Mouse (Mus musculus): ENCODE results near the gene Gm10160.

Gene Gm10160

DNA sequence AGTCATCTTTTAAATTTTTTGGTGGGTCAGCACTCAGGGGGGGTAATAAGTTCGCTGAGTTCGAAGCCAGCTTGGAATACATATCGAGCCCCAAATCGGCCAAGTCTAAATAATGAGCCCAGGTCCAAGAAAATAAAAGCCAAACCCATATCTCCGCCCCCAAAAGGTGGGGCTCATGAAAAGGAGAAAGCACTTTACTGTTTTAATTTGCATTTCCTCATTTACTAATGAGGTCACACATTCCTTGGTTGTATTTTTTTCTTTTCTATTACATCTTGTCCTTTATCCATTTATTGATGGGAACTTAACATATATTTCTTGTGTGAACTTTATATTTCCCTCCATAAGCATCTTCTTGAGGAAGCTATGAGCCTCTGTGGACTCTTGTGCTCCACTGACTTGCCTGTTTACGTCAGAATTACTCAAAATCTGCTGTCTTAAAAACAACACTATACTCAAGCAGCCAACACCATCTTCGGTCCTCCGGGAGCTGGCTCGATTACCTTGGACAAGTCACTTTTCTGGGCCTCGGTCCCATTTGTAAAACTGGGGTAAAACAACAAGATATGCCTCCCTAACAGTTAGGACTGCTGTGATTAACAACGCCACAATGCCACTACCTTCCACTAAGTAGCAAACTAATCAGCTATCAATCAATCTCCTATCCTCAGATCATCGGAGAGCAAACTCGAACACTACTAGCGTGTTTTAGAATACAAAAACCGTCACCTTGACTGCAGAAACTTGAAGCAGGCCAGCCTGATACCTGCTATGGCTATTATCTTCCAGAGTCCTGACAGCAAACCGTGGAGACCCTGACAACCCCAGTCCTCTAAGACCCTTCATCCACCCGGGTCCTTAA lies 27.6 kb downstream of the Gm10160 start:
- DNase-seq (ENCODE audit: low spot score), result no peak

DNA sequence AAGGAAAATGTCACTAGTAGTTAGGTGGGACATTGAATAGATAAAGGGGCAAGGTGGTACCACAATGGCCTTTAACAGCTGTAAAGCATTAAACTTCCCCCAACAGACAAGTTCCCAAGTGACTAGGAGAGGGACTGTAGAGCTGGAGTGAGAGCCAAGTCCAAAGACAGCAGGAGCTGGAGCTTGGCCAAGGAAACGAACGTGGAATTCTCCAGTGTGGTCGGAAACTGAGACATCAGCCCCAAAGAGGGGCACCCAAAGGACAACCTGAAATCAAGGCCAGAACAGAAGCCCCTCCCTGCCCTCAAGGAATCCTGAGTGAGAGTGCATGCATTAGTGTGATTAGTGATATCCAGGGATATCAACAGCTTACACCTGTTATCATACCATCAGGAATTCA lies 30.2 kb downstream of the Gm10160 start:
- DNase-seq (ENCODE audit: low spot score), result no peak

- no peak for DNase-seq (ENCODE audit: low spot score)
Measured at GRCm38 (mm10) chr7:81824906-81825305, 30.7 kb downstream of the Gm10160 start.

DNA sequence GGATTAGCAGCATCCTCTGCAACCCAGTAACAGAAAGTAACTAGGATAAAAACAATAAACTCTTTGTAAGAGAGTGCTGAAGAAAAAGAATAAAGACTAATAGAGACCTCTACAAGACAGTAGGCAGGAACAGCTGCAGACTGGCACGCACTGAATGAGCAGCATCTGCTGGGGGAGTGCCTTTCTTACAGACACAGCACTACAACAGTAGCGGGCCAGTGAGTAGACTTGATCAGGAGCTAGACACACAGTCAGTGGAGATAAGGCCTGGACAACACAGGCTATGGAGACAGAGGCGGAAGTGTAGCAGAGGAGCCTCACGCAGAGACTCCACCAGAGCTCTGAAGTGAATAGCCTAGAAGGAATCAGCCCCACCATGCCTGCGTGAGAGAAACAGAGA lies 49.5 kb downstream of the Gm10160 start:
- DNase-seq (ENCODE audit: low spot score), result no peak
